Mouse (Mus musculus) MEL (cell line): ENCODE data around the gene Tspan9. TPM values are rescaled to one million over a fixed set of nuclear protein-coding genes. Genes with fewer than 3 reads are reported as not detected.

Source experiments
- DNase-seq: peaks from one replicate; pipeline ENCODE4 v3.0.0; 2011; ENCODE audit warnings: low read depth, low spot score
- H3K27ac ChIP-seq: 2 replicates; pipeline ENCODE4 v1.5.1; 2012; ENCODE audit warnings: low read depth, mild to moderate bottlenecking, control low read depth, low read length, moderate library complexity; ENCODE audit not compliant: control insufficient read depth
- H3K27me3 ChIP-seq, 2 experiments: fragments of 150-350 bp in 1 of 2; sonication (generic) in 1 of 2; 2 replicates each; pipeline ENCODE4 v1.6.1; 2012; ENCODE audit warnings: low read length in 2 of 2, mild to moderate bottlenecking in 2 of 2, improper control_type of control experiment in 1 of 2, moderate library complexity in 1 of 2; ENCODE audit not compliant: insufficient read depth in 2 of 2, control insufficient read depth in 1 of 2
- H3K36me3 ChIP-seq, 2 experiments: 2 replicates each; pipeline ENCODE4 v1.6.1; 2012 to 2014; ENCODE audit warnings: low read length in 2 of 2, improper control_type of control experiment in 1 of 2, inconsistent platforms in 1 of 2, mild to moderate bottlenecking in 1 of 2; ENCODE audit not compliant: insufficient read depth in 2 of 2, control insufficient read depth in 1 of 2
- H3K4me1 ChIP-seq, 2 experiments: fragments of 150-350 bp in 1 of 2; sonication (generic) in 1 of 2; 2 replicates each; pipeline ENCODE4 v1.6.1; 2012; ENCODE audit warnings: low read length in 2 of 2, improper control_type of control experiment in 1 of 2, mild to moderate bottlenecking in 1 of 2; ENCODE audit not compliant: insufficient read depth in 2 of 2, control insufficient read depth in 1 of 2
- H3K4me3 ChIP-seq, 2 experiments: fragments of 150-350 bp in 1 of 2; sonication (generic) in 1 of 2; 2 replicates each; pipeline ENCODE4 v1.5.1; 2012; ENCODE audit warnings: low read depth in 2 of 2, low read length in 2 of 2, mild to moderate bottlenecking in 2 of 2, moderate library complexity in 2 of 2, control low read depth in 1 of 2, improper control_type of control experiment in 1 of 2; ENCODE audit not compliant: control insufficient read depth in 1 of 2, insufficient read depth in 1 of 2
- H3K79me2 ChIP-seq: 2 replicates; pipeline ENCODE4 v1.6.1; 2012; ENCODE audit warnings: mild to moderate bottlenecking, low read length, moderate library complexity; ENCODE audit not compliant: control insufficient read depth, poor library complexity, insufficient read depth
- H3K9ac ChIP-seq: 2 replicates; pipeline ENCODE4 v1.6.1; 2012; ENCODE audit warnings: low read depth, mild to moderate bottlenecking, control low read depth, low read length, moderate library complexity; ENCODE audit not compliant: control insufficient read depth, poor library complexity, severe bottlenecking
- H3K9me3 ChIP-seq: fragments of 150-350 bp; sonication (generic); replicated peaks from 2 replicates; pipeline ENCODE4 v1.6.1; 2012; ENCODE audit warnings: mild to moderate bottlenecking, low read length, improper control_type of control experiment, moderate library complexity; ENCODE audit not compliant: insufficient read depth
- ELF1 ChIP-seq: IDR thresholded peaks from 2 replicates; pipeline ENCODE4 v1.6.1; 2014; ENCODE audit warnings: low read depth, mild to moderate bottlenecking, inconsistent platforms, low read length, improper control_type of control experiment, moderate library complexity
- EP300 ChIP-seq, 2 experiments: IDR thresholded peaks; 2 replicates each; pipeline ENCODE4 v1.6.1; 2011; ENCODE audit warnings: improper control_type of control experiment in 2 of 2, low read length in 2 of 2, low read depth in 1 of 2, mild to moderate bottlenecking in 1 of 2
- GATA1 ChIP-seq: IDR thresholded peaks from 2 replicates; pipeline ENCODE4 v1.6.1; 2011; ENCODE audit warnings: low read depth, low read length, improper control_type of control experiment
- HCFC1 ChIP-seq: IDR thresholded peaks from 2 replicates; pipeline ENCODE4 v1.6.1; 2012; ENCODE audit warnings: low read depth, mild to moderate bottlenecking, inconsistent platforms, low read length, improper control_type of control experiment, moderate library complexity
- JUND ChIP-seq: IDR thresholded peaks from 2 replicates; pipeline ENCODE4 v1.6.1; 2011; ENCODE audit warnings: low read depth, mild to moderate bottlenecking, improper control_type of control experiment, low read length
- KAT2A ChIP-seq: conservative IDR thresholded peaks from 2 replicates; pipeline ENCODE4 v1.6.1; 2012; ENCODE audit warnings: low read depth, low read length, improper control_type of control experiment, inconsistent platforms
- MAFK ChIP-seq: IDR thresholded peaks from 2 replicates; pipeline ENCODE4 v1.6.1; 2011; ENCODE audit warnings: low read depth, mild to moderate bottlenecking, low read length, improper control_type of control experiment, borderline replicate concordance
- MAX ChIP-seq: IDR thresholded peaks from 2 replicates; pipeline ENCODE4 v1.6.1; 2011; ENCODE audit warnings: low read length, improper control_type of control experiment
- MEF2A ChIP-seq: IDR thresholded peaks from 2 replicates; pipeline ENCODE4 v1.6.1; 2014; ENCODE audit warnings: low read depth, mild to moderate bottlenecking, inconsistent platforms, low read length, improper control_type of control experiment; ENCODE audit not compliant: poor library complexity, insufficient replicate concordance, severe bottlenecking; ENCODE audit errors: extremely low read depth
- NRF1 ChIP-seq: IDR thresholded peaks from 2 replicates; pipeline ENCODE4 v1.6.1; 2014; ENCODE audit warnings: low read depth, mild to moderate bottlenecking, inconsistent platforms, low read length, improper control_type of control experiment, moderate library complexity; ENCODE audit not compliant: poor library complexity, insufficient read depth, severe bottlenecking
- POLR2A ChIP-seq, 2 experiments: IDR thresholded peaks; 2 replicates each; pipeline ENCODE4 v1.6.1; 2011 to 2012; ENCODE audit warnings: low read length in 2 of 2, mild to moderate bottlenecking in 2 of 2, control low read depth in 1 of 2, improper control_type of control experiment in 1 of 2, low read depth in 1 of 2, moderate library complexity in 1 of 2; ENCODE audit not compliant: control insufficient read depth in 1 of 2, insufficient read depth in 1 of 2, poor library complexity in 1 of 2
- POLR2AphosphoS2 ChIP-seq: IDR thresholded peaks from 2 replicates; pipeline ENCODE4 v1.6.1; 2011; ENCODE audit warnings: low read length, improper control_type of control experiment
- POLR2AphosphoS5 ChIP-seq: IDR thresholded peaks from 2 replicates; pipeline ENCODE4 v1.6.1; 2012; ENCODE audit warnings: low read depth, borderline replicate concordance, mild to moderate bottlenecking, inconsistent platforms, low read length, moderate library complexity, mixed read lengths
- RAD21 ChIP-seq: IDR thresholded peaks from 2 replicates; pipeline ENCODE4 v1.6.1; 2011; ENCODE audit warnings: mild to moderate bottlenecking, low read depth, low read length, improper control_type of control experiment
- RCOR1 ChIP-seq: IDR thresholded peaks from 2 replicates; pipeline ENCODE4 v1.6.1; 2012; ENCODE audit warnings: low read depth, mild to moderate bottlenecking, inconsistent platforms, low read length, improper control_type of control experiment
- SIN3A ChIP-seq: IDR thresholded peaks from 2 replicates; pipeline ENCODE4 v1.6.1; 2012; ENCODE audit warnings: low read length, improper control_type of control experiment, inconsistent platforms
- SMC3 ChIP-seq: IDR thresholded peaks from 2 replicates; pipeline ENCODE4 v1.6.1; 2011; ENCODE audit warnings: low read depth, low read length, improper control_type of control experiment
- TAL1 ChIP-seq: IDR thresholded peaks from 2 replicates; pipeline ENCODE4 v1.6.1; 2012; ENCODE audit warnings: mild to moderate bottlenecking, inconsistent platforms, low read length, moderate library complexity, mixed read lengths
- UBTF ChIP-seq: IDR thresholded peaks from 2 replicates; pipeline ENCODE4 v1.6.1; 2012; ENCODE audit warnings: low read depth, mild to moderate bottlenecking, inconsistent platforms, low read length, improper control_type of control experiment, moderate library complexity, borderline replicate concordance; ENCODE audit not compliant: insufficient read depth
- ZC3H11A ChIP-seq: IDR thresholded peaks from 2 replicates; pipeline ENCODE4 v1.6.1; 2012; ENCODE audit warnings: low read depth, mild to moderate bottlenecking, inconsistent platforms, low read length, improper control_type of control experiment
- ZMIZ1 ChIP-seq: IDR thresholded peaks from 2 replicates; pipeline ENCODE4 v1.6.1; 2012; ENCODE audit warnings: low read depth, mild to moderate bottlenecking, inconsistent platforms, low read length, improper control_type of control experiment, moderate library complexity
- polyA plus RNA-seq, 2 experiments: library from polyadenylated mRNA; stranded (reverse) in 1 of 2; unstranded in 1 of 2; fragments of >175 nt in 1 of 2; fragments of >200 nt in 1 of 2; gene quantifications; 2 replicates each; pipeline versions ENCODE4 v1.2.1 to v1.2.4; 2012; ENCODE audit warnings: low replicate concordance in 2 of 2, low read depth in 1 of 2; ENCODE audit not compliant: insufficient read length in 2 of 2, insufficient read depth in 1 of 2, missing spikeins in 1 of 2
- total RNA-seq: library from RNA; depleted of rRNA; stranded (reverse); fragments of 300-350 nt; gene quantifications from 2 replicates; pipeline ENCODE4 v1.2.3, GENCODE M21; 2012

Gene Tspan9
- total and polyA plus RNA-seq, 3 experiments: 0.08 to 3.4 TPM; not detected in 1

DNA sequence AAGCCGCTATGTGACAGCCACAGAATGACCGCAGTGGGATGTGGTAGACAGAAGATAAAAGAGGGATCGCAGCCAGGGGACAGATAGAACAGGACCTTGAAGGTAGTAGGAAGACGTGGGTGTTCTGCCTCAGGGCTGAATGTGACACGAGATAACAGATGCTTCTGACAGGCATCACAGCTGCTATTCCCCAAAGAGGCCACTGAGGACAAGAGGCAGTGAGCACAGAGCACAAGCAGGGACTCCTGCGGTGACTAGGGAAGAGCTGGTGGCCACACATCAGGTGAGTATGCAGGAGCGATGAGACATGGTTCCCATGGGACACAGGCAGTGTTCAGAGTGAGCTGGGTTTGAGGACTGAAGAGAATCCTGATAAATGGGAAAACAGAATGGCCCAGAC lies 173.7 kb downstream of the Tspan9 start:
- TF ChIP-seq RCOR1: no peak
- TF ChIP-seq RAD21: no peak
- TF ChIP-seq EP300 (IDR thresholded peaks at IDR 0.05; ENCODE audit: low read depth in 1 of 2, low read length in 2 of 2): no peak
- TF ChIP-seq POLR2A (IDR thresholded peaks at IDR 0.05; ENCODE audit: control insufficient read depth in 1 of 2, insufficient read depth in 1 of 2, low read depth in 1 of 2, low read length in 2 of 2, poor library complexity in 1 of 2): no peak
- TF ChIP-seq GATA1: no peak
- TF ChIP-seq KAT2A: no peak
- no peak for TF ChIP-seq POLR2AphosphoS5
- TF ChIP-seq JUND: no peak
- no peak for TF ChIP-seq UBTF
- TF ChIP-seq ELF1: no peak
- TF ChIP-seq ZMIZ1: no peak
- no peak for TF ChIP-seq MAFK
- TF ChIP-seq SMC3: no peak
- TF ChIP-seq MEF2A: no peak
- TF ChIP-seq, all 39 proteins: peak for 0
- no peaks in the 10 kb centered on the region for H3K79me2 ChIP-seq
- H3K9ac ChIP-seq: no peak overlapping the region
- no peaks in the 10 kb centered on the region for H3K27me3 ChIP-seq
- no peaks in the 10 kb centered on the region for H3K4me1 ChIP-seq
- H3K4me3 ChIP-seq: no peak overlapping the region
- no peaks in the 10 kb centered on the region for H3K9me3 ChIP-seq
- no peak for DNase-seq
- no peaks in the 10 kb centered on the region for H3K36me3 ChIP-seq
- H3K27ac ChIP-seq: no peak overlapping the region

DNA sequence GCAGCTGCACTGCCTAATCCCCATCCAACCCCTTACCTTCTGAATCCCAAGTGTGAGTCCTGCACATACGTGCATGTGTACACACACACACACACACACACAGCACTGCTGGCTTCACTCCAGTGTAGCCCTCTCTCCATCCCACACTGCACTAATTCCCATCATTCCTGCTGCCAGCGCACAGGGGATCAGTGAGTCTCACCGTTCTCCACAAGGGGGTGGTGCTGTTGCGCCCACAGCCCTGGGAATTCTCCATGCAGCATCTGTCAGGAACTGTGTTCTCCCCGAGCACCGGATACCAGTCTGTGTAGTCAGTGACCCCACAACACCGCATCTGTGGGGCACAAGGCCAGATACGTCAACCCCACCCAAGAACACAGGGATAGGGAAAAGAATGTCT lies 177.9 kb downstream of the Tspan9 start:
- Histone ChIP-seq H3K4me3 (no peak overlapping the region), H3K27me3 (no peaks in the 10 kb centered on the region), H3K4me1 (no peaks in the 10 kb centered on the region), H3K79me2 (no peaks in the 10 kb centered on the region), H3K9ac (no peak overlapping the region), H3K9me3 (no peaks in the 10 kb centered on the region), H3K36me3 (no peaks in the 10 kb centered on the region), H3K27ac (no peak overlapping the region)
- TF ChIP-seq MAX (no peak), KAT2A (no peak), POLR2AphosphoS2 (no peak), ZC3H11A (no peak), SIN3A (no peak), POLR2A (IDR thresholded peaks at IDR 0.05; ENCODE audit: control insufficient read depth in 1 of 2, insufficient read depth in 1 of 2, low read depth in 1 of 2, low read length in 2 of 2, poor library complexity in 1 of 2) (no peak), HCFC1 (no peak), NRF1 (no peak), MEF2A (no peak), JUND (no peak), TAL1 (no peak)
- DNase-seq: no peak
